Mouse (Mus musculus) forebrain, embryonic 13.5 days (tissue): ENCODE results near the gene Prickle2. TPM values are rescaled to one million over a fixed set of nuclear protein-coding genes. Genes with fewer than 3 reads are reported as not detected.

Source experiments
- ATAC-seq: fragments of 200-750 bp; cut with Nextera tagmentation; 2 replicates; pipeline ENCODE4 v1.8.0; 2017
- H3K27ac ChIP-seq: fragments of 300-500 bp; sonication (generic); 2 replicates; pipeline ENCODE4 v1.5.1; 2015; ENCODE audit warnings: inconsistent platforms, mild to moderate bottlenecking, moderate library complexity
- H3K27me3 ChIP-seq: fragments of 300-500 bp; sonication (generic); 2 replicates; pipeline ENCODE4 v1.6.1; 2015; ENCODE audit warnings: mild to moderate bottlenecking, inconsistent platforms
- H3K36me3 ChIP-seq: fragments of 300-500 bp; sonication (generic); 2 replicates; pipeline ENCODE4 v1.6.1; 2015; ENCODE audit warnings: mild to moderate bottlenecking, inconsistent platforms; ENCODE audit not compliant: poor library complexity, severe bottlenecking
- H3K4me1 ChIP-seq: fragments of 300-500 bp; sonication (generic); 2 replicates; pipeline ENCODE4 v1.6.1; 2015; ENCODE audit warnings: inconsistent platforms
- H3K4me2 ChIP-seq: fragments of 300-500 bp; sonication (generic); 2 replicates; pipeline ENCODE4 v1.6.1; 2015; ENCODE audit warnings: inconsistent platforms, mild to moderate bottlenecking, moderate library complexity
- H3K4me3 ChIP-seq: fragments of 300-500 bp; sonication (generic); 2 replicates; pipeline ENCODE4 v1.5.1; 2015; ENCODE audit warnings: mild to moderate bottlenecking, inconsistent platforms
- H3K9ac ChIP-seq: fragments of 300-500 bp; sonication (generic); 2 replicates; pipeline ENCODE4 v1.6.1; 2015; ENCODE audit warnings: mild to moderate bottlenecking, inconsistent platforms
- H3K9me3 ChIP-seq: fragments of 300-500 bp; sonication (generic); replicated peaks from 2 replicates; pipeline ENCODE4 v1.6.1; 2016; ENCODE audit warnings: inconsistent platforms
- WGBS: fragments of 180-500 bp; shearing (Covaris S2); methylation state at CpG from one replicate; pipeline ENCODE4 v1.1.7; 2015; 5-methylcytosine and 5-hydroxymethylcytosine counted together
- polyA plus RNA-seq: library from polyadenylated mRNA; unstranded; fragments of >200 nt; fragmentation: Nextera tagmentation; extraction: Ambion mirVana; gene quantifications from 2 replicates; pipeline ENCODE4 v1.2.1, GENCODE M21; 2015

Gene Prickle2
- polyA plus RNA-seq, 1 experiment from 2014 or later = 4.3 TPM

GRCm38 (mm10) chr6:92395143-92395542 is 310.8 kb downstream of the Prickle2 start:
- H3K36me3 ChIP-seq = no peaks in the 10 kb centered on the region
- no peak overlapping the region for H3K27ac ChIP-seq
- H3K9ac ChIP-seq = no peak overlapping the region
- H3K4me3 ChIP-seq = no peak overlapping the region
- no peak for ATAC-seq
- H3K4me1 ChIP-seq = peaks cover 5% of the 10 kb centered on the region; the same call in 1 of the 2 replicates
- WGBS = 76% methylated on average over 1 of the region's 1 CpGs
- H3K9me3 ChIP-seq = no peaks in the 10 kb centered on the region
- H3K27me3 ChIP-seq = no peaks in the 10 kb centered on the region
- no peak overlapping the region for H3K4me2 ChIP-seq

- H3K9me3 ChIP-seq = no peaks in the 10 kb centered on the region
- H3K4me2 ChIP-seq = no peak overlapping the region
- no peaks in the 10 kb centered on the region for H3K36me3 ChIP-seq
- H3K4me1 ChIP-seq = peaks cover 5% of the 10 kb centered on the region; the same call in 1 of the 2 replicates
- 61% methylated on average over 5 of the region's 5 CpGs for WGBS
- H3K27ac ChIP-seq = no peak overlapping the region
- H3K9ac ChIP-seq = no peak overlapping the region
- no peak for ATAC-seq
- no peak overlapping the region for H3K4me3 ChIP-seq
- no peaks in the 10 kb centered on the region for H3K27me3 ChIP-seq
Measured at GRCm38 (mm10) chr6:92394628-92395027, 311.3 kb downstream of the Prickle2 start.

GRCm38 (mm10) chr6:92390321-92390720 is 315.6 kb downstream of the Prickle2 start:
- Histone ChIP-seq H3K36me3 (no peaks in the 10 kb centered on the region), H3K9me3 (no peaks in the 10 kb centered on the region), H3K27me3 (no peaks in the 10 kb centered on the region), H3K27ac (no peak overlapping the region), H3K4me1 (peaks cover 5% of the 10 kb centered on the region; the same call in 1 of the 2 replicates), H3K4me3 (no peak overlapping the region), H3K4me2 (no peak overlapping the region), H3K9ac (no peak overlapping the region)
- WGBS = 91% methylated on average over 4 of the region's 4 CpGs
- no peak for ATAC-seq

GRCm38 (mm10) chr6:92388681-92389080 is 317.3 kb downstream of the Prickle2 start:
- H3K9ac ChIP-seq = no peak overlapping the region
- no peaks in the 10 kb centered on the region for H3K9me3 ChIP-seq
- ATAC-seq = no peak
- no peaks in the 10 kb centered on the region for H3K4me1 ChIP-seq
- 90% methylated on average over 5 of the region's 5 CpGs for WGBS
- no peak overlapping the region for H3K27ac ChIP-seq
- H3K36me3 ChIP-seq = no peaks in the 10 kb centered on the region
- no peaks in the 10 kb centered on the region for H3K27me3 ChIP-seq
- no peak overlapping the region for H3K4me3 ChIP-seq
- no peak overlapping the region for H3K4me2 ChIP-seq

- H3K27me3 ChIP-seq = no peaks in the 10 kb centered on the region
- no peak overlapping the region for H3K4me2 ChIP-seq
- H3K4me1 ChIP-seq = no peaks in the 10 kb centered on the region
- H3K36me3 ChIP-seq = no peaks in the 10 kb centered on the region
- H3K4me3 ChIP-seq = no peak overlapping the region
- H3K9ac ChIP-seq = no peak overlapping the region
- no peak for ATAC-seq
- 83% methylated on average over 14 of the region's 14 CpGs for WGBS
- H3K9me3 ChIP-seq = peaks cover 3% of the 10 kb centered on the region; the same call in 1 of the 2 replicates
- H3K27ac ChIP-seq = no peak overlapping the region
Measured at GRCm38 (mm10) chr6:92383196-92383782, 322.7 kb downstream of the Prickle2 start.

GRCm38 (mm10) chr6:92381085-92381484 is 324.9 kb downstream of the Prickle2 start:
- no peaks in the 10 kb centered on the region for H3K27me3 ChIP-seq
- no peak overlapping the region for H3K4me3 ChIP-seq
- no peaks in the 10 kb centered on the region for H3K36me3 ChIP-seq
- H3K27ac ChIP-seq = no peak overlapping the region
- H3K9ac ChIP-seq = no peak overlapping the region
- no peak overlapping the region for H3K4me2 ChIP-seq
- peaks cover 3% of the 10 kb centered on the region; the same call in 1 of the 2 replicates for H3K9me3 ChIP-seq
- no peak for ATAC-seq
- WGBS = 90% methylated on average over 10 of the region's 10 CpGs
- H3K4me1 ChIP-seq = no peaks in the 10 kb centered on the region

GRCm38 (mm10) chr6:92374826-92375225 is 331.1 kb downstream of the Prickle2 start:
- no peak overlapping the region for H3K27ac ChIP-seq
- H3K4me2 ChIP-seq = no peak overlapping the region
- no peaks in the 10 kb centered on the region for H3K27me3 ChIP-seq
- H3K9me3 ChIP-seq = peaks cover 3% of the 10 kb centered on the region; the same call in 1 of the 2 replicates
- no peak for ATAC-seq
- H3K4me3 ChIP-seq = no peak overlapping the region
- H3K4me1 ChIP-seq = no peaks in the 10 kb centered on the region
- WGBS = 88% methylated on average over 6 of the region's 6 CpGs
- no peaks in the 10 kb centered on the region for H3K36me3 ChIP-seq
- H3K9ac ChIP-seq = no peak overlapping the region

GRCm38 (mm10) chr6:92370896-92371295 is 335.1 kb downstream of the Prickle2 start:
- WGBS = 72% methylated on average over 5 of the region's 5 CpGs

GRCm38 (mm10) chr6:92347278-92348028 is 358.5 kb downstream of the Prickle2 start:
- no peak overlapping the region for H3K9ac ChIP-seq
- H3K4me3 ChIP-seq = no peak overlapping the region
- H3K9me3 ChIP-seq = no peaks in the 10 kb centered on the region
- no peak overlapping the region for H3K4me2 ChIP-seq
- peak; percentile 33; the same call in 1 of the 2 replicates for ATAC-seq
- no peaks in the 10 kb centered on the region for H3K27me3 ChIP-seq
- H3K27ac ChIP-seq = 0 out of 2 replicates have a peak overlapping the region, but pooled peaks have one; percentile 14
- H3K4me1 ChIP-seq = peaks cover 17% of the 10 kb centered on the region
- H3K36me3 ChIP-seq = no peaks in the 10 kb centered on the region
- WGBS = 65% methylated on average over 10 of the region's 10 CpGs

More at GRCm38 (mm10) chr6:92370896-92371295, 335.1 kb downstream of the Prickle2 start:
- Histone ChIP-seq H3K27me3 (no peaks in the 10 kb centered on the region), H3K36me3 (no peaks in the 10 kb centered on the region), H3K4me2 (no peak overlapping the region), H3K9ac (no peak overlapping the region), H3K4me3 (no peak overlapping the region), H3K9me3 (peaks cover 10% of the 10 kb centered on the region; the same call in 1 of the 2 replicates), H3K4me1 (no peaks in the 10 kb centered on the region), H3K27ac (no peak overlapping the region)
- no peak for ATAC-seq

- no peaks in the 10 kb centered on the region for H3K36me3 ChIP-seq
- 0 out of 2 replicates have a peak, but pooled peaks have one; percentile 62 for ATAC-seq
- H3K4me3 ChIP-seq = no peak overlapping the region
- no peak overlapping the region for H3K27ac ChIP-seq
- peaks cover 17% of the 10 kb centered on the region for H3K4me1 ChIP-seq
- no peaks in the 10 kb centered on the region for H3K9me3 ChIP-seq
- no peaks in the 10 kb centered on the region for H3K27me3 ChIP-seq
- WGBS = 11% methylated on average over 7 of the region's 7 CpGs
- H3K4me2 ChIP-seq = peak overlapping the region; percentile 21; the same call in 1 of the 2 replicates
- no peak overlapping the region for H3K9ac ChIP-seq
Measured at GRCm38 (mm10) chr6:92346729-92347128, 359.2 kb downstream of the Prickle2 start.

- no peak overlapping the region for H3K4me3 ChIP-seq
- 75% methylated on average over 2 of the region's 2 CpGs for WGBS
- no peak for ATAC-seq
Measured at GRCm38 (mm10) chr6:92345151-92345550, 360.8 kb downstream of the Prickle2 start.

GRCm38 (mm10) chr6:92344588-92344987 is 361.4 kb downstream of the Prickle2 start:
- Histone ChIP-seq H3K27me3 (no peaks in the 10 kb centered on the region), H3K9ac (no peak overlapping the region), H3K4me1 (peaks cover 17% of the 10 kb centered on the region), H3K4me3 (no peak overlapping the region), H3K27ac (no peak overlapping the region), H3K36me3 (no peaks in the 10 kb centered on the region), H3K4me2 (no peak overlapping the region), H3K9me3 (no peaks in the 10 kb centered on the region)
- ATAC-seq = no peak
- 91% methylated on average over 3 of the region's 3 CpGs for WGBS

More at GRCm38 (mm10) chr6:92345151-92345550, 360.8 kb downstream of the Prickle2 start:
- Histone ChIP-seq H3K4me1 (peaks cover 17% of the 10 kb centered on the region), H3K4me2 (no peak overlapping the region), H3K36me3 (no peaks in the 10 kb centered on the region), H3K9me3 (no peaks in the 10 kb centered on the region), H3K27me3 (no peaks in the 10 kb centered on the region), H3K27ac (no peak overlapping the region), H3K9ac (no peak overlapping the region)
